Mouse (Mus musculus) heart, adult 8-10 months (tissue): Measurements from ENCODE around the gene Blmh. TPM values are rescaled to one million over a fixed set of nuclear protein-coding genes. Genes with fewer than 3 reads are reported as not detected.

ENCODE experiments used
- DNase-seq: peaks from one replicate; pipeline ENCODE4 v3.0.0; 2022; ENCODE audit warnings: low spot score
- total RNA-seq, 4 experiments: library from RNA; stranded (reverse); gene quantifications; 2 replicates each; pipeline ENCODE4 v1.2.4; 2022

Blmh gene
- total RNA-seq, 4 experiments from 2014 or later: 27.6 to 31.0 (median 28.0) TPM

GRCm38 (mm10) chr11:76997916-76998704 lies 73.5 kb downstream of the Blmh start, which contains the start of gene Slc6a4:
Slc6a4 (plus strand) TSS chr11:76998603.
- no peak for DNase-seq

- DNase-seq: no peak
These were observed 74.2 kb downstream of the Blmh start for GRCm38 (mm10) chr11:76998705-76999226.

GRCm38 (mm10) chr11:77000741-77001140 lies 76.1 kb downstream of the Blmh start:
- DNase-seq: no peak

- no peak for DNase-seq
These were observed 77.8 kb downstream of the Blmh start for GRCm38 (mm10) chr11:77002361-77002760.

GRCm38 (mm10) chr11:77005881-77006280 lies 81.3 kb downstream of the Blmh start:
- no peak for DNase-seq

- no peak for DNase-seq
These were observed 82.0 kb downstream of the Blmh start for GRCm38 (mm10) chr11:77006616-77007015.

- DNase-seq: no peak
These were observed 84.7 kb downstream of the Blmh start for GRCm38 (mm10) chr11:77009069-77010025.

GRCm38 (mm10) chr11:77010762-77011475 lies 86.3 kb downstream of the Blmh start:
- no peak for DNase-seq

- DNase-seq: no peak
These were observed 93.4 kb downstream of the Blmh start for GRCm38 (mm10) chr11:77018046-77018445.

GRCm38 (mm10) chr11:77019539-77019938 lies 94.9 kb downstream of the Blmh start:
- no peak for DNase-seq

- DNase-seq: no peak
These were observed 97.3 kb downstream of the Blmh start for GRCm38 (mm10) chr11:77021749-77022396.

GRCm38 (mm10) chr11:77026559-77026958 lies 102.0 kb downstream of the Blmh start:
- DNase-seq: no peak

GRCm38 (mm10) chr11:77028157-77028556 lies 103.5 kb downstream of the Blmh start:
- no peak for DNase-seq

GRCm38 (mm10) chr11:77031151-77031934 lies 106.7 kb downstream of the Blmh start:
- no peak for DNase-seq

Other genes starting within 250 kb of the Blmh start
- gene Trarg1, start 245.0 kb upstream of the Blmh start, total RNA-seq: 1 to 10 TPM; 2.6 to 3.6 (median 3.1) TPM
- gene Gosr1, start 161.2 kb upstream of the Blmh start, total RNA-seq: 10 to 100 TPM; 23.6 to 32.6 (median 27.9) TPM
- gene Cpd, start 77.8 kb upstream of the Blmh start, total RNA-seq: 10 to 100 TPM; 32.8 to 38.8 (median 37.0) TPM
- gene Tmigd1, start 22.6 kb upstream of the Blmh start, total RNA-seq: under 1 TPM in 2 of 4 experiments, not detected in 2; 0.38 to 0.53 TPM
- gene Slc6a4, start 73.8 kb downstream of the Blmh start, total RNA-seq: under 1 TPM; 0.57 to 0.75 (median 0.59) TPM
- 10 to 100 TPM in 2 of 4 experiments, 1 to 10 TPM in 2; 8.7 to 11.1 (median 9.9) TPM for gene Nsrp1, start 153.6 kb downstream of the Blmh start, total RNA-seq